Mouse (Mus musculus) forebrain, postnatal 0 days (tissue): ENCODE measurements around the gene Krtap13-1. TPM values are rescaled to one million over a fixed set of nuclear protein-coding genes. Genes with fewer than 3 reads are reported as not detected.

ENCODE experiments used
- ATAC-seq: fragments of 200-750 bp; cut with Nextera tagmentation; 2 replicates; pipeline ENCODE4 v1.8.0; 2017; ENCODE audit warnings: mild to moderate bottlenecking, moderate library complexity
- DNase-seq: peaks from one replicate; pipeline ENCODE4 v3.0.0-alpha.2; 2015
- H3K27ac ChIP-seq: fragments of 300-500 bp; sonication (generic); 2 replicates; pipeline ENCODE4 v1.5.1; 2014; ENCODE audit warnings: low read depth, mild to moderate bottlenecking, antibody characterized with exemption, low read length, moderate library complexity, mixed read lengths
- H3K27me3 ChIP-seq: fragments of 300-500 bp; sonication (generic); 2 replicates; pipeline ENCODE4 v1.6.1; 2014; ENCODE audit warnings: mild to moderate bottlenecking, low read length, mixed read lengths; ENCODE audit not compliant: insufficient read depth
- H3K36me3 ChIP-seq: fragments of 300-500 bp; sonication (generic); 2 replicates; pipeline ENCODE4 v1.6.1; 2014; ENCODE audit warnings: mild to moderate bottlenecking, moderate library complexity; ENCODE audit not compliant: insufficient read depth
- H3K4me1 ChIP-seq: fragments of 300-500 bp; sonication (generic); 2 replicates; pipeline ENCODE4 v1.6.1; 2014; ENCODE audit warnings: antibody characterized with exemption; ENCODE audit not compliant: insufficient read depth
- H3K4me2 ChIP-seq: fragments of 300-500 bp; sonication (generic); 2 replicates; pipeline ENCODE4 v1.6.1; 2014; ENCODE audit warnings: low read depth, mild to moderate bottlenecking, moderate library complexity
- H3K4me3 ChIP-seq: fragments of 300-500 bp; sonication (generic); 2 replicates; pipeline ENCODE4 v1.5.1; 2014; ENCODE audit warnings: low read depth, low read length, mixed read lengths
- H3K9ac ChIP-seq: fragments of 300-500 bp; sonication (generic); 2 replicates; pipeline ENCODE4 v1.6.1; 2014; ENCODE audit warnings: mild to moderate bottlenecking
- H3K9me3 ChIP-seq: fragments of 300-500 bp; sonication (generic); 2 replicates; pipeline ENCODE4 v1.6.1; 2016; ENCODE audit warnings: low read length
- CTCF ChIP-seq: sonication (generic); IDR thresholded peaks from 2 replicates; pipeline ENCODE4 v1.5.1; 2016; ENCODE audit warnings: antibody characterized with exemption, control low read depth, low read depth
- WGBS: fragments of 180-500 bp; shearing (Covaris S2); extraction: QIAGEN DNeasy Blood & Tissue Kit; methylation state at CpG from one replicate; pipeline ENCODE4 v1.1.7; 2014; 5-methylcytosine and 5-hydroxymethylcytosine counted together
- polyA plus RNA-seq: library from polyadenylated mRNA; unstranded; fragments of >200 nt; fragmentation: Nextera tagmentation; extraction: Ambion mirVana; gene quantifications from 2 replicates; pipeline ENCODE4 v1.2.1, GENCODE M21; 2015
- total RNA-seq: library from RNA; depleted of rRNA; stranded (reverse); fragments of >200 nt; gene quantifications from 2 replicates; pipeline ENCODE4 v1.2.3, GENCODE M21; 2014; rRNA removed

Gene Krtap13-1
- total and polyA plus RNA-seq, 2 experiments from 2014 or later, result not detected

DNA sequence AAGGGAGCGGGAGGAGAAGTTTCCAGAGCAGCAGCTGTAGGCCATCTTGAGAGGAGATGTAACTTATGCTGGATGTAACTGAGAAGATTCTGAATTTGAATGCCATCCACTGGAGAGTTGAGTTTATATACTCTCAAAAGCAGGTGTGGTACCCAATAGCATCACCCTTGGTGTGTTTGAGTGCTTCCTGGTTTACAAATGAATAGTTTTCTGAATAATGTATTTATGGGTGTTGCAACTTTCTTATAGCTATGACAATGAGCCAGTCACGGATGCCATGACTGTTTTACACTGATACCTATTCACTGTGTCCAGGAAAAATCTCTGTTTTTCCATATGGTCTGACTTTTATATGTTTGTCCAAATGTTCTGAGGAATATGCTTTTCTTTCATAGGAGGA lies 45.4 kb downstream of the Krtap13-1 start, which contains the start of gene 2310057N15Rik:
Gene 2310057N15Rik (minus strand): TSS at position 101 of the 400 bp plus-strand sequence.
- Histone ChIP-seq H3K4me1 (no peaks in the 10 kb centered on the region), H3K9ac (no peak within 1 kb of the TSS), H3K4me3 (no peak within 1 kb of the TSS), H3K27ac (no peak within 1 kb of the TSS), H3K4me2 (no peak within 1 kb of the TSS), H3K36me3 (no peaks in the 10 kb centered on the region), H3K9me3 (no peaks in the 10 kb centered on the region), H3K27me3 (no peaks in the 10 kb centered on the region)
- TF ChIP-seq CTCF, result no peak
- ATAC-seq (no peak), DNase-seq (no peak)
- 88% methylated on average over 2 of the region's 2 CpGs for WGBS

DNA sequence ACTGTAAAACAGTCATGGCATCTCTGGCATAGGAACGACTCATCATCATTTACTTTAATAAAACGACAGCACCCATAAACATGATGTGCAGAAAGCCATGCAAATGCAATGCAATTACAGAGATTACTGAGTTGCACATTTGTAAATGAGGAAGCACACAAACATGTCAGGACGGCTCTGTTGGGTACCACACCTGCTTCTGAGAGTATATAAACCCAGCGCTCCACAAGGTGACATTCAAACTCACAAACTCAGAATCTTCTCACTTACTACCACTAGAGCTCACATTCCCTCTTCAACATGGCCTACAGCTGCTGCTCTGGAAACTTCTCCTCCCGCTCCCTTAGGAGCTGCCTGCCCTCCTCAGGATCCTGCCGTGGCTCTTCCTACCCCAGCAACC lies 48.9 kb downstream of the Krtap13-1 start, which contains the start of gene Gm5965:
Gene Gm5965 (plus strand): TSS at position 301 of the 400 bp plus-strand sequence.
- no peaks in the 10 kb centered on the region for H3K36me3 ChIP-seq
- WGBS, result 92% methylated on average over 5 of the region's 6 CpGs

More for the DNA sequence above, 48.9 kb downstream of the Krtap13-1 start, which contains the start of gene Gm5965:
- H3K4me2 ChIP-seq, result no peak within 1 kb of the TSS
- no peaks in the 10 kb centered on the region for H3K4me1 ChIP-seq
- H3K27ac ChIP-seq, result no peak within 1 kb of the TSS
- ATAC-seq (no peak), DNase-seq (no peak)
- no peak within 1 kb of the TSS for H3K9ac ChIP-seq
- no peak for TF ChIP-seq CTCF
- H3K4me3 ChIP-seq, result no peak within 1 kb of the TSS
- H3K9me3 ChIP-seq, result no peaks in the 10 kb centered on the region
- H3K27me3 ChIP-seq, result no peaks in the 10 kb centered on the region

Other genes starting within 250 kb of the Krtap13-1 start
- gene Cldn17, start 221.9 kb upstream of the Krtap13-1 start, total RNA-seq, result not detected in 2 replicates
- gene Cldn17, start 221.9 kb upstream of the Krtap13-1 start, polyA plus RNA-seq, result not detected in 2 replicates
- not detected in 2 replicates for gene Cldn8, start 165.7 kb upstream of the Krtap13-1 start, total RNA-seq
- gene Cldn8, start 165.7 kb upstream of the Krtap13-1 start, polyA plus RNA-seq, result not detected in 2 replicates
- gene Krtap24-1, start 116.6 kb upstream of the Krtap13-1 start, total RNA-seq, result not detected in 2 replicates
- gene Krtap24-1, start 116.6 kb upstream of the Krtap13-1 start, polyA plus RNA-seq, result not detected in 2 replicates
- not detected in 2 replicates for gene 2310079G19Rik, start 101.2 kb upstream of the Krtap13-1 start, total RNA-seq
- gene 2310079G19Rik, start 101.2 kb upstream of the Krtap13-1 start, polyA plus RNA-seq, result not detected in 2 replicates
- gene Krtap26-1, start 81.1 kb upstream of the Krtap13-1 start, total RNA-seq, result not detected in 2 replicates
- not detected in 2 replicates for gene Krtap26-1, start 81.1 kb upstream of the Krtap13-1 start, polyA plus RNA-seq
- gene Krtap27-1, start 57.2 kb upstream of the Krtap13-1 start, total RNA-seq, result not detected in 2 replicates
- gene Krtap27-1, start 57.2 kb upstream of the Krtap13-1 start, polyA plus RNA-seq, result not detected in 2 replicates
- not detected in 2 replicates for gene 2310061N02Rik, start 20.9 kb upstream of the Krtap13-1 start, total RNA-seq
- not detected in 2 replicates for gene 2310061N02Rik, start 20.9 kb upstream of the Krtap13-1 start, polyA plus RNA-seq
- gene Krtap13, start 22.8 kb downstream of the Krtap13-1 start, total RNA-seq, result not detected in 2 replicates
- not detected in 2 replicates for gene Krtap13, start 22.8 kb downstream of the Krtap13-1 start, polyA plus RNA-seq
- not detected in 2 replicates for gene 2310034C09Rik, start 30.0 kb downstream of the Krtap13-1 start, total RNA-seq
- gene 2310034C09Rik, start 30.0 kb downstream of the Krtap13-1 start, polyA plus RNA-seq, result not detected in 2 replicates
- gene 2310057N15Rik, start 45.3 kb downstream of the Krtap13-1 start, total RNA-seq, result not detected in 2 replicates
- gene 2310057N15Rik, start 45.3 kb downstream of the Krtap13-1 start, polyA plus RNA-seq, result not detected in 2 replicates
- gene Gm5965, start 49.0 kb downstream of the Krtap13-1 start, total RNA-seq, result not detected in 2 replicates
- gene Gm5965, start 49.0 kb downstream of the Krtap13-1 start, polyA plus RNA-seq, result not detected in 2 replicates
- not detected in 2 replicates for gene Gm20741, start 83.4 kb downstream of the Krtap13-1 start, total RNA-seq
- not detected in 2 replicates for gene Gm20741, start 83.4 kb downstream of the Krtap13-1 start, polyA plus RNA-seq
- not detected in 2 replicates for gene Krtap15, start 91.4 kb downstream of the Krtap13-1 start, total RNA-seq
- not detected in 2 replicates for gene Krtap15, start 91.4 kb downstream of the Krtap13-1 start, polyA plus RNA-seq
- not detected in 2 replicates for gene Krtap14, start 97.3 kb downstream of the Krtap13-1 start, total RNA-seq
- not detected in 2 replicates for gene Krtap14, start 97.3 kb downstream of the Krtap13-1 start, polyA plus RNA-seq
- not detected in 2 replicates for gene Krtap19-1, start 140.5 kb downstream of the Krtap13-1 start, total RNA-seq
- gene Krtap19-1, start 140.5 kb downstream of the Krtap13-1 start, polyA plus RNA-seq, result not detected in 2 replicates
- not detected in 2 replicates for gene Krtap19-2, start 145.4 kb downstream of the Krtap13-1 start, total RNA-seq
- gene Krtap19-2, start 145.4 kb downstream of the Krtap13-1 start, polyA plus RNA-seq, result not detected in 2 replicates
- gene Krtap19-3, start 149.2 kb downstream of the Krtap13-1 start, total RNA-seq, result not detected in 2 replicates
- gene Krtap19-3, start 149.2 kb downstream of the Krtap13-1 start, polyA plus RNA-seq, result not detected in 2 replicates
- not detected in 2 replicates for gene Krtap19-4, start 156.2 kb downstream of the Krtap13-1 start, total RNA-seq
- not detected in 2 replicates for gene Krtap19-4, start 156.2 kb downstream of the Krtap13-1 start, polyA plus RNA-seq
- gene Krtap19-5, start 167.6 kb downstream of the Krtap13-1 start, total RNA-seq, result not detected in 2 replicates
- gene Krtap19-5, start 167.6 kb downstream of the Krtap13-1 start, polyA plus RNA-seq, result not detected in 2 replicates
- not detected in 2 replicates for gene Krtap19-9b, start 203.4 kb downstream of the Krtap13-1 start, total RNA-seq
- not detected in 2 replicates for gene Krtap19-9b, start 203.4 kb downstream of the Krtap13-1 start, polyA plus RNA-seq
- not detected in 2 replicates for gene Krtap16-3, start 234.0 kb downstream of the Krtap13-1 start, total RNA-seq
- not detected in 2 replicates for gene Krtap16-3, start 234.0 kb downstream of the Krtap13-1 start, polyA plus RNA-seq